Mouse (Mus musculus) ovary, adult 18-20 months (tissue): Measurements from ENCODE around the gene Pou2f2.
"Not testable (repeated sequence)": the region's sequence is repeated elsewhere in the genome, so short reads cannot be mapped to it uniquely, and the experiment has no call there.

Experiments
- DNase-seq: peaks from one replicate; pipeline ENCODE4 v3.0.0; 2022; ENCODE audit warnings: low spot score, mixed read lengths

Gene Pou2f2

GRCm38 (mm10) chr7:25058836-25059235, 120.7 kb downstream of the Pou2f2 start:
- no peak for DNase-seq

GRCm38 (mm10) chr7:25058394-25058793, 121.1 kb downstream of the Pou2f2 start:
- DNase-seq, result no peak

DNA sequence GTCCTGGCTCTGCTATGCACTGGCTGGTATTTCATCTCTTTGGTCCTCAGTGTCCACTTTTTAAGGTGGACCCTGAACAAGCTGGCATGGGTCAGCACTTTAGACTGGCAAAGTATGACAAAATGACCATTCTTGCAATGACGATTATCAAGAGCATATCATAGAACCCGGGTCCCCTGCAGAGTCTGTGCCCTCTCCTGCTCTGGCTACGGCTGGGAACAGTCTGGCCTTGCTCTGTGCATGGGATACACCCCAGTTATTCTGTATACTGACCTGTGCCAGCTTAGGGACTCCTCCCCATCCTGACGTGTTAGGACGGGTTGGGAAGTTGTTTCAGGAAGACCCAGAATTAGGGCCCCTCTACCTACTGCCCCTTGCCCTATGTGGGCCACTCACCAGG, 121.6 kb downstream of the Pou2f2 start:
- DNase-seq, result no peak

- DNase-seq, result no peak
These were observed 122.6 kb downstream of the Pou2f2 start for GRCm38 (mm10) chr7:25056951-25057350.

DNA sequence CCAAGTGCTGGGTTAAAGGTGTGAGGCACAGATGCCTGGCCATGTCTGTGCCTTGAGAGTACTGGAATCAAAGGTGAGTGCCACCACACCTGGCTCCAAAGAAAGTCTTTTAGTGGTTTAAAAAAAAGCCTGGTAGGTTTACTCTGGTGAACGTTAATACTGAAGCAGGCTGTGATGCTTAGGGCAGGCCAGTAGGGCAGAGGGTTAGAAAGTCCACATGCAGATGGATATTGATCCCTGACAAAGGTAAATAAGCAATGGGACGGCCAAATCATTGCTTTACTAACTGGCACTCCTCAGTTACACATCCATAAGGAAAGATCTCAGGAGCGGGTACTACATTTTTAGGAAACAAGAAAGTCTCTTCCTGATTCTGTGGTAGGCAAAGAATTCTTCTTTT, 126.9 kb downstream of the Pou2f2 start:
- DNase-seq, result no peak

DNA sequence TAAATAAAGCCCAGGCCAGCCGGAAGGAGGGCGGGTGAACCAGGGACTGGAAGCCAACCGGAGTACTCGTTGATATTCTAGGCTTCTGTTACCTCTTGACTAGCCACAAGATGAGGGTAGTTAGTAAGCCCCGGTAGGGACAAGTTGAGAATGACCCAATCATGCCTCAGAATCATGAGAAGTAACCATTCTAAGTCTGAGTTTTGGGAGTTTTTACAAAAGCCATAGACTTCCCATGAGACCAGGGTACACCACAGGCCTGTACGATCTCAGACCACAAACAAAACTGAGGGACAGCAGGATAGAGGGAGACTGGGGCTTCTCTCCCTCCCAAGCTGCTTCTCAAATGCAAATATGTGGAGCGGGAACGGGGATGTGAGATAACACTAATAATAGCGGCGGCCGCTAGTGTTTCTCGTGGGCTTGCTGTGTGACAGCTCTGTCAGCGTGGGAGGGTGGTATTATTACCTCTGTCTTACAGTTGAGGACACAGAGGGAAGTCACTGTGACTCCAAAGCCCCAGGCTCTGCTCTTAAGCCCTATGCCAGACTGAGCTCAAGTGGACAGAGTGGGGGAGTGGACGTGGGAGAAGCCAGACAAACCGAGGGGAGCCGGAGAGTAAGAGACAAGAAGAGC, 130.1 kb downstream of the Pou2f2 start:
- DNase-seq, result no peak

GRCm38 (mm10) chr7:25047363-25047762, 132.2 kb downstream of the Pou2f2 start:
- no peak for DNase-seq

- DNase-seq, result not testable (repeated sequence)
These were observed 134.9 kb downstream of the Pou2f2 start for GRCm38 (mm10) chr7:25044599-25044998.

- no peak for DNase-seq
These were observed 137.6 kb downstream of the Pou2f2 start for GRCm38 (mm10) chr7:25041921-25042320.
